Mouse (Mus musculus) liver, embryonic 11.5 days (tissue): Measurements from ENCODE around the gene Mogat2. TPM values are rescaled to one million over a fixed set of nuclear protein-coding genes. Genes with fewer than 3 reads are reported as not detected.

Experiments
- ATAC-seq: fragments of 200-750 bp; cut with Nextera tagmentation; replicated peaks from 2 replicates; pipeline ENCODE4 v1.8.0; 2017; ENCODE audit warnings: moderate number of reproducible peaks, mild to moderate bottlenecking, moderate TSS enrichment, moderate library complexity; ENCODE audit not compliant: low FRiP score
- DNase-seq: peaks from one replicate; pipeline ENCODE4 v3.0.0-alpha.2; 2017; ENCODE audit warnings: low spot score
- H3K27ac ChIP-seq: fragments of 300-500 bp; sonication (generic); 2 replicates; pipeline ENCODE4 v1.5.1; 2014; ENCODE audit warnings: mild to moderate bottlenecking, low read depth, low read length, control low read depth
- H3K27me3 ChIP-seq: fragments of 300-500 bp; sonication (generic); replicated peaks from 2 replicates; pipeline ENCODE4 v1.6.1; 2014; ENCODE audit warnings: low read length, mixed read lengths; ENCODE audit not compliant: control insufficient read depth, insufficient read depth
- H3K36me3 ChIP-seq: fragments of 300-500 bp; sonication (generic); 2 replicates; pipeline ENCODE4 v1.6.1; 2014; ENCODE audit warnings: mild to moderate bottlenecking, low read length, moderate library complexity, mixed read lengths; ENCODE audit not compliant: control insufficient read depth, insufficient read depth
- H3K4me1 ChIP-seq: fragments of 300-500 bp; sonication (generic); replicated peaks from 2 replicates; pipeline ENCODE4 v1.6.1; 2014; ENCODE audit warnings: low read length, mixed read lengths; ENCODE audit not compliant: control insufficient read depth, insufficient read depth
- H3K4me2 ChIP-seq: fragments of 300-500 bp; sonication (generic); 2 replicates; pipeline ENCODE4 v1.6.1; 2014; ENCODE audit warnings: mild to moderate bottlenecking, control low read depth, moderate library complexity
- H3K4me3 ChIP-seq: fragments of 300-500 bp; sonication (generic); 2 replicates; pipeline ENCODE4 v1.5.1; 2014; ENCODE audit warnings: low read depth, low read length, control low read depth
- H3K9ac ChIP-seq: fragments of 300-500 bp; sonication (generic); 2 replicates; pipeline ENCODE4 v1.6.1; 2014; ENCODE audit warnings: low read depth, low read length, control low read depth
- H3K9me3 ChIP-seq: fragments of 300-500 bp; sonication (generic); 2 replicates; pipeline ENCODE4 v1.6.1; 2016; ENCODE audit warnings: low read length, inconsistent platforms, mixed read lengths; ENCODE audit not compliant: control insufficient read depth
- WGBS: fragments of 180-500 bp; shearing (Covaris S2); extraction: QIAGEN DNeasy Blood & Tissue Kit; methylation state at CpG from one replicate; pipeline ENCODE4 v1.1.7; 2014; 5-methylcytosine and 5-hydroxymethylcytosine counted together
- polyA plus RNA-seq: library from polyadenylated mRNA; unstranded; fragments of >200 nt; fragmentation: Nextera tagmentation; extraction: Ambion mirVana; gene quantifications from 2 replicates; pipeline ENCODE4 v1.2.1, GENCODE M21; 2014

The Mogat2 gene
- polyA plus RNA-seq, 1 experiment from 2014 or later = 37.8 TPM

DNA sequence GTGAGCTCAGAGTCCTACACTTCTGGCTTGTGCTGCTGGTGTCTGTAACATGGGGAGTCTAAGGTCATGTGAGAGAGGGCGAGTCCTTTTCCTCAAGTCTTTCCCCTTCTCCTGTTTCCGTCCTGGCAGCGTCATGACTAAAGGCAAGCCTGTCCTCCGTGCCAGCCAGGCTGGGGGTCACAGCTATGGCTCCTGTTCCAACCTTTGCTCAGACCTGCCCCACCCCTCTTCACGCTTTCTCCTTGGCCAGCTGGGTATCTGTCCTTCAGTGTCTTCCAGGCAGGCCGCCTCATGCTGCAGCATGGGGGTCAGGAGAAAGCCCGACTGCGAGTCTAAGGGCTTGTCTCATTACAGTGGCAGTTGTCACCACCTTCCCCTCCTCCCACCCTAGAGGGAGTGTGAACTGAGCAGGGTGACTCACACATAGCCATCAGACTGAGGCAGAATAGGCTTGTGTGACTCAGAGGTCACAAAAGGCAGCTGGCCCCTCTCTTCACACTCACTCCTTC, 23.0 kb downstream of the Mogat2 start:
- Histone ChIP-seq H3K27me3 (no peaks in the 10 kb centered on the region), H3K9me3 (no peaks in the 10 kb centered on the region), H3K9ac (no peak overlapping the region), H3K4me1 (no peaks in the 10 kb centered on the region; the same call in 1 of the 2 replicates), H3K4me2 (no peak overlapping the region), H3K36me3 (no peaks in the 10 kb centered on the region), H3K4me3 (no peak overlapping the region), H3K27ac (no peak overlapping the region)
- WGBS = 62% methylated on average over 8 of the region's 8 CpGs
- no peak; the same call in 1 of the 2 replicates for ATAC-seq
- no peak for DNase-seq

DNA sequence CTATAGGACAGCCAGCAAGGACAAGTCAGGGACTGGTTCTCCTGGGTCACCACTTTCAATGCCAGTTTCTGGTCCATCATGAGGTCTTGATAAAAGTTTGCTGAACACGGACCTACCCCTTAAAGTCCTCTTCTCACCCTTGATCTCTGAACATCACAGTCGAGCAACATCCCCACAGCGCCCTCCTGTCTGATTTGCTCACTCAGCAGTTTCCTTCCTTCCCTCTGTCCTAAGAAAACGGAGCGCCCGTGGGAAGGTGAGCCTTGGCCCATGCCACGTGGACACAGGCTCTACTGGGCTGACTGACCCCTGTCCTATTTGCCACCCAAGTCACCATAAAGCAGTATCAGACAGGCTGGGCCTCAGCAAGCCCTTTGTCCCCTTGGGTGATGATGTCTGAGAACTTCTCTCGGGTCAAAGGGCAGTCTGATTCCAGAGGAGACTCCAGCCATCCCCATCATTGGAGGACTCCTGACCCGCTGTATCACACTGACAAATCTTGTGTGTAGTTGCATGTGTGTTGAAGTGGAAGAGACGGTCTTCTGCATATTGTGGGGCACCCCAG, 23.7 kb downstream of the Mogat2 start:
- no peak for ATAC-seq
- Histone ChIP-seq H3K4me3 (no peak overlapping the region), H3K9ac (no peak overlapping the region), H3K9me3 (no peaks in the 10 kb centered on the region), H3K4me2 (no peak overlapping the region), H3K27me3 (no peaks in the 10 kb centered on the region), H3K27ac (no peak overlapping the region), H3K36me3 (no peaks in the 10 kb centered on the region), H3K4me1 (no peaks in the 10 kb centered on the region; the same call in 1 of the 2 replicates)
- 77% methylated on average over 10 of the region's 10 CpGs for WGBS
- no peak for DNase-seq

DNA sequence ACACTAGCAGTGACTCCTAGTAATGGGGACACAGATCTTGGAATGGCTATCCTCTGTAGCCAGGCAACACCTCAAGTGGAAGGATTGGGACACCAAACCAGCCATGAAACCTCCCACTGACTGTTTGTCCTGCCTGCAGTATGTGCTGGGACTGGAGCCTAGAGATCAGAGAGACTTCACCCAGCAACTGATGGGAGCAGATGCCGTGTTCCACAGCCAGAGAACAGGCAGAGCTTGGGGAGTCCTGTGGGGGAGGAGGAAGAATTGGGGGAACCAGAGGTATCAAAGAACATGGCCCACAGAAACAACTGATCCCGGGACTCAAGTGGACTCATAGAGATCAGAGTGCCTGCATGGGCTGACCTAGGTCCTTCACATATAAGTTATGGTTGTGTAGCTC, 24.7 kb downstream of the Mogat2 start:
- Histone ChIP-seq H3K9ac (no peak overlapping the region), H3K9me3 (no peaks in the 10 kb centered on the region), H3K4me2 (no peak overlapping the region), H3K27ac (no peak overlapping the region), H3K4me3 (no peak overlapping the region), H3K36me3 (no peaks in the 10 kb centered on the region), H3K4me1 (no peaks in the 10 kb centered on the region; the same call in 1 of the 2 replicates), H3K27me3 (no peaks in the 10 kb centered on the region)
- ATAC-seq = no peak
- WGBS = 81% methylated on average over 2 of the region's 2 CpGs
- no peak for DNase-seq

DNA sequence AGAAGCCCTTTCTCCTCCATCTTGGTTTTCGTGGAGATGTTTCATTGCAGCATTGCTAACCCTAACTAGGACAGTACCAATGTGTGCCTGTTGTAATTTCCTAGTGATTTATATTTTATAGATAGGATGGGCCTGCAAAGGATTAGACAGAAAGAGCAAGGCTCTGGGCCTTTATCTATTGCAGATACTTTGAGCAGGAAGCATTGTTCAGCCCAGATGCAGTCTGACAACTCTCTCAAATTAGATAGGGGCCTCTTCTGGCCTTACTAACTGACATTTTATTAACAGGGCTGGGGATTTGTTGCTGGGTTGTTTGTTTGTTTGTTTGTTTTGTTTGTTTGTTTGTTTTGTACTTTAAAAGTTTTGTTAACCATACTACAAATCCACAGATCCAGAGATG, 25.4 kb downstream of the Mogat2 start:
- Histone ChIP-seq H3K4me1 (no peaks in the 10 kb centered on the region; the same call in 1 of the 2 replicates), H3K4me3 (no peak overlapping the region), H3K27ac (no peak overlapping the region), H3K4me2 (no peak overlapping the region), H3K9me3 (no peaks in the 10 kb centered on the region), H3K36me3 (no peaks in the 10 kb centered on the region), H3K9ac (no peak overlapping the region), H3K27me3 (no peaks in the 10 kb centered on the region)
- DNase-seq = no peak
- 75% methylated on average over 1 of the region's 1 CpGs for WGBS
- ATAC-seq = no peak

DNA sequence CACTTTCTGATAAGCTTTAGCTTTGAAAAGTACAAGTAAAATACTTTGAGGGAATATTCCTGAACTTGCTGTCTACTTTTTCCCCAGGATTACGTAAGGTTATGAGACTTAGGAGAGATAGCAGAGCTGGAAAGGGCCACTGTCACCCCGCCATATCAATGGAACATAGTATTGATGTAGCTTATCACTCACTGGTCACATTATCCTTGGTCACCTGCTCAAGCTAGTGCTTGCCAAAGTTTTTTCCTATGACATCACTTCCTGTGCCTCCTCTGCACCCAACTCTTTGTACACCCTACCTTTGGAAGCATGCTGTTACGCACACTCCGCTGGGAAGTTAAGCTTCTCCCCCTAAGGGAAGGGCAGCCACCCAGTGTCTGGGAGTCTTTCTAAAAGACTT, 29.7 kb downstream of the Mogat2 start:
- 80% methylated on average over 4 of the region's 4 CpGs for WGBS

DNA sequence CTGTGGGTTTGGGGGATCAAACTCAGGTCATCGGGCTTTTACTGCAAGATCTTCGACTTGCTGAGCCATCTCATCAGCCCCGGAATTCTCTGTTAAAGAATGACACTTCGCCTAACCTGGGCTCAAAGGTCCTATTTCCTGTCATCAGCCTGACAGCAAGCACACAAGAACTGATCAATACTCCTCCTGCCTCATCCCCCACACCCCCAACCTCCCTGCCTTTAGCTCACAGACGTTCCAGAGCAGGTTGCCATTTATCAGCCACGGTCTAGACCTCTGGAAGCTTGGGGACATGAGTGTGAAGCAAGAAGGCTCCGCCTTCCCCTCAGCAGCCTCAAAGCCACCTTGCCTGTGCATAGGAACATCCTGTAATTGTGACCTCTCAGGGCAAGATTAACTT, 32.1 kb downstream of the Mogat2 start:
- Histone ChIP-seq H3K9me3 (no peaks in the 10 kb centered on the region), H3K4me2 (no peak overlapping the region), H3K36me3 (no peaks in the 10 kb centered on the region), H3K27me3 (no peaks in the 10 kb centered on the region), H3K4me3 (no peak overlapping the region), H3K27ac (no peak overlapping the region), H3K4me1 (no peaks in the 10 kb centered on the region; the same call in 1 of the 2 replicates), H3K9ac (no peak overlapping the region)
- no peak for ATAC-seq
- 49% methylated on average over 7 of the region's 7 CpGs for WGBS
- no peak for DNase-seq

More for the DNA sequence above, 29.7 kb downstream of the Mogat2 start:
- Histone ChIP-seq H3K4me3 (no peak overlapping the region), H3K9ac (no peak overlapping the region), H3K36me3 (no peaks in the 10 kb centered on the region), H3K27ac (no peak overlapping the region), H3K4me2 (no peak overlapping the region), H3K27me3 (no peaks in the 10 kb centered on the region), H3K4me1 (no peaks in the 10 kb centered on the region; the same call in 1 of the 2 replicates), H3K9me3 (no peaks in the 10 kb centered on the region)
- ATAC-seq (no peak), DNase-seq (no peak)

DNA sequence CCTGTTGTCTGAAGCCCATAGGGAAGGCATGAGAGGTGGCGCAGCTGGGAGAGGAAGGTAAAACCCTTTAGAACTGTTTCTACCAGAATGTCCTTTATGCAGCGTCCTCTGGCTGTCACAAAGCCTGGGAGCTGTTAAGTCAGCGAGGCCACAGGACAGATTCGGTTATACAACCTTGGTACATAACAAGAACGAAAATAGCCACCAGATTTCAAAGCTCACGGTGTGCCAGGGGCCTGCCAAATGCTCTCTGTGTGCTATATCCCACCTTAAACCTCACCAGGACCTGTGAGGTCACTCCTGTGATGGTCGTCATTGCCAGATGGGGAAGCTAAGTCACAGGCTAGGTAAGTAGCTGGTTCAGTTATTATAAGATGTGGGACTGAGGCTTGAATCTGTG, 36.3 kb downstream of the Mogat2 start:
- H3K27ac ChIP-seq = no peak overlapping the region
- no peak overlapping the region for H3K4me3 ChIP-seq
- H3K36me3 ChIP-seq = no peaks in the 10 kb centered on the region
- H3K9ac ChIP-seq = no peak overlapping the region
- H3K9me3 ChIP-seq = no peaks in the 10 kb centered on the region
- DNase-seq (no peak), ATAC-seq (no peak)
- H3K4me2 ChIP-seq = no peak overlapping the region
- H3K27me3 ChIP-seq = no peaks in the 10 kb centered on the region
- 72% methylated on average over 7 of the region's 7 CpGs for WGBS
- no peaks in the 10 kb centered on the region; the same call in 1 of the 2 replicates for H3K4me1 ChIP-seq

DNA sequence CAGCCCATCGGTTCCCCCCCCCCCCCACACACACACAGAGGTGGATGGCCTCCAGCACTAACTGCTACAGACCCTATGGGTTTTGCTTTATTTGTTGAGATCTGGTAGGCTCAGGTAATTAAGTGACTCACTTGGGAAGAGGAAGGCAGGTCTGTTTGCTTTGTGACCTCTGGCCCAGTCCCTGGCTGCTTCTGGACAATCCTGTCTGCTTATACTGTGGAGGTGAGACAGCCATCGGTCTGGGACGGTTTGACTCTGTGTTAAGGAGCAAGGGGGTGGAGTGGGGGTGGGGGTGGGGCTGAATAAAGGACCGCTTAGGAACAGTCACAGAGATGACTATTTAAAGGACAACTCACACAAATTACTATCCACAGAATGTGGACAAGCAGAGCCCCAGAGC, 38.1 kb downstream of the Mogat2 start:
- Histone ChIP-seq H3K4me2 (no peak overlapping the region), H3K27ac (no peak overlapping the region), H3K9ac (no peak overlapping the region), H3K4me1 (no peaks in the 10 kb centered on the region), H3K27me3 (no peaks in the 10 kb centered on the region), H3K9me3 (no peaks in the 10 kb centered on the region), H3K36me3 (no peaks in the 10 kb centered on the region), H3K4me3 (no peak overlapping the region)
- WGBS = 42% methylated on average over 4 of the region's 4 CpGs
- no peak for ATAC-seq
- DNase-seq = no peak

DNA sequence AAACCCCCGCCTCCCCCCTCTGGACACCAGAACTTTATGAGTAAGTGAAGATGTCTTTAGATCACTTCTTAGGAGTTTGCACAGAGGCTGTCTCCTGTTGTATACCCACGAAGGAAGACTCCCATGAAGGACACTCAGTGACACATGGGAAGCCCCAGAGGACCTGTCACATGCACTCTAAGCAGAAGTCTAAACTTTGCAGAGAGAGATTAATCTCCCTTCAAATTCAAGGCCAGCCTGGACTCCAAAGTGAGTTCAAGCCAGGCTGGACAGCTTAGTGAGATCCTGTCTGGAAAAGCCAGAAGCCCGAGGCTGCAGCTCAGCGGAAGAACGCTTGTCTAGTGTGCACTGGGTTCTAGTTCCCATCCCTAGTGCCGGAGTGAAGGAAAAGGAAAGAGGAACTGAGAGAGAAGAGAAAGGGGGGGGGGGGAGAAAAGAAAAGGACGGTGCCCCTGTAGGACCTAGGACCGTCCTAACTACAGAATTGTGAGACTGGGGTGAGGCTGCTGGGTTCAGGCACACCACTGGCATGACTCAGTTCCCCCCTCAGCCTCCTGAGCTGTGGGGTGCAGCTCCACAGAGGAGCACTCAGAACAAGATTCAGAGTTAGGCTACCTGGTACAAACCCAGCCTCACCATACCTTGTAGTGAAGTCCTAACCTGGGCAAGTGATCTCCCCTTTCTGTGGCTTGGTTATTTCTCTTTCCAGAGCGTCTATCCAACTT, 38.8 kb downstream of the Mogat2 start:
- 65% methylated on average over 9 of the region's 9 CpGs for WGBS

More for the DNA sequence above, 38.8 kb downstream of the Mogat2 start:
- ATAC-seq = no peak
- H3K9me3 ChIP-seq = no peaks in the 10 kb centered on the region
- no peak for DNase-seq
- no peak overlapping the region for H3K4me3 ChIP-seq
- no peaks in the 10 kb centered on the region for H3K36me3 ChIP-seq
- no peak overlapping the region for H3K27ac ChIP-seq
- no peaks in the 10 kb centered on the region for H3K27me3 ChIP-seq
- H3K9ac ChIP-seq = no peak overlapping the region
- no peak overlapping the region for H3K4me2 ChIP-seq
- no peaks in the 10 kb centered on the region for H3K4me1 ChIP-seq
